In genomic region chr5:74199793-74200192, GRCm38 (mm10) we compare ENCODE assay signal across 21 mouse cellular contexts. TPM values are rescaled to one million over a fixed set of nuclear protein-coding genes. Genes with fewer than 3 reads are reported as not detected.
DNase-seq lines count a peak whose midpoint lies in the region; ATAC-seq lines count a peak whose summit lies in the region.
"Had no signal": no experiment of that assay in that cellular context is flagged by ENCODE, and none has a peak within 500 bp of the region (broad histone marks: within the 10 kb centered on the region; RNA-seq: fewer than 3 reads in every experiment).

No protein-coding gene starts in this region.

- H3K27me3 ChIP-seq in heart, embryonic 15.5 days = no peaks in the 10 kb centered on the region
- H3K27me3 ChIP-seq in limb, embryonic 12.5 days = no peaks in the 10 kb centered on the region
- H3K27me3 ChIP-seq: midbrain, embryonic 15.5 days had no signal

- peaks cover 23% of the 10 kb centered on the region for H3K36me3 ChIP-seq in heart, embryonic 15.5 days
- H3K36me3 ChIP-seq in limb, embryonic 12.5 days = peaks cover 45% of the 10 kb centered on the region
- H3K36me3 ChIP-seq: midbrain, embryonic 15.5 days had no signal

- peak overlapping the region; percentile 64 for H3K27ac ChIP-seq in heart, embryonic 15.5 days
- H3K27ac ChIP-seq in limb, embryonic 12.5 days = peak overlapping the region; percentile 93
- H3K27ac ChIP-seq: midbrain, embryonic 15.5 days had no signal

- DNase-seq in CD4-positive, CD25-positive, alpha-beta regulatory T cell, adult 2 months (ENCODE audit: low read depth, low spot score) = peak; percentile 25
- DNase-seq in heart, postnatal 14 days = no peak
- peak; percentile 6 for DNase-seq in CD4-positive helper T cell, adult 2 months (ENCODE audit: low read depth, low spot score)
- DNase-seq in c-Kit-positive CD71-positive TER-119-positive erythroid progenitor cells, embryonic 14.5 days (ENCODE audit: low spot score) = no peak
- no peak for DNase-seq in gastrocnemius, adult 8-10 months (ENCODE audit: low spot score in 2 of 2)
- DNase-seq: adrenal gland, adult 2 months; cerebellum, adult 11 months; cerebellum, postnatal 14 days; embryo, embryonic 11 days; forebrain, postnatal 0 days; gastrocnemius, postnatal 10 days; kidney, adult 2 months; kidney, postnatal 4 days; retina, postnatal 1 day had no signal

- intact Hi-C loops in heart, postnatal 14 days (cut with DNase I) = loop anchor here (5.0 kb wide), 4 partner anchors 52 to 347 kb away; no protein-coding TSS in a partner anchor

- H3K9me3 ChIP-seq in heart, embryonic 15.5 days (replicated peaks) = no peaks in the 10 kb centered on the region
- no peaks in the 10 kb centered on the region for H3K9me3 ChIP-seq in limb, embryonic 12.5 days
- H3K9me3 ChIP-seq: midbrain, embryonic 15.5 days had no signal

- peaks cover 55% of the 10 kb centered on the region for H3K4me1 ChIP-seq in heart, embryonic 15.5 days (replicated peaks)
- H3K4me1 ChIP-seq in limb, embryonic 12.5 days (replicated peaks) = peaks cover 76% of the 10 kb centered on the region

- no peak overlapping the region for H3K4me3 ChIP-seq in heart, embryonic 15.5 days
- no peak overlapping the region; the same call in 1 of the 2 replicates for H3K4me3 ChIP-seq in limb, embryonic 12.5 days (replicated peaks)
- H3K4me3 ChIP-seq: midbrain, embryonic 15.5 days had no signal

- no peak for ATAC-seq in CD4-positive, CD25-positive, alpha-beta regulatory T cell, adult 4 months
- ATAC-seq in heart, embryonic 15.5 days (replicated peaks; ENCODE audit: insufficient number of reproducible peaks, insufficient read depth, low FRiP score, low read depth) = no peak
- ATAC-seq in limb, embryonic 12.5 days (ENCODE audit: insufficient number of reproducible peaks, insufficient read depth, low FRiP score, low TSS enrichment, low read depth) = no peak
- ATAC-seq: forebrain, postnatal 0 days; hindbrain, embryonic 16.5 days; lung, postnatal 0 days; midbrain, embryonic 15.5 days had no signal

- peak overlapping the region; percentile 97; the same call in 1 of the 2 replicates for H3K4me2 ChIP-seq in heart, embryonic 15.5 days
- peak overlapping the region; percentile 70 for H3K4me2 ChIP-seq in limb, embryonic 12.5 days
- H3K4me2 ChIP-seq: liver, embryonic 11.5 days; midbrain, embryonic 15.5 days had no signal

- WGBS in heart, embryonic 15.5 days = 63% methylated on average over 13 of the region's 13 CpGs
- WGBS in limb, embryonic 12.5 days = 78% methylated on average over 13 of the region's 13 CpGs

- H3K9ac ChIP-seq in heart, embryonic 15.5 days = no peak overlapping the region
- H3K9ac ChIP-seq in limb, embryonic 12.5 days (replicated peaks) = no peak overlapping the region
- H3K9ac ChIP-seq: forebrain, postnatal 0 days; midbrain, embryonic 15.5 days had no signal

RNA-seq across cellular contexts. Expression of gene Rasl11b, which starts 4.7 kb away (rescaled TPM):
- 1 to 10 TPM; 3.4 to 5.0 TPM for polyA plus RNA-seq in CD4-positive, CD25-positive, alpha-beta regulatory T cell, adult 4 months (2017; shearing (Covaris generic))
- 90.2 and 101 TPM in 2 replicates for polyA plus RNA-seq in heart, embryonic 15.5 days (2015; fragmentation: Nextera tagmentation; extraction: Ambion mirVana)
- total RNA-seq in heart, postnatal 14 days (2021) = 10 to 100 TPM; 27.7 to 33.0 TPM
- 156 and 176 TPM in 2 replicates for polyA plus RNA-seq in limb, embryonic 12.5 days (2016; fragmentation: Nextera tagmentation; extraction: Ambion mirVana)
- total RNA-seq in gastrocnemius, adult 8-10 months (2022) = 10 to 100 TPM in 1 of 4 experiments, 1 to 10 TPM in 3; 1.4 to 10.6 (median 2.7) TPM

Comparison
In these comparisons a context has a peak if more than half of its experiments do, and no peak if none do; other contexts are left out.
1. DNase-seq: peak in CD4-positive, CD25-positive, alpha-beta regulatory T cell, adult 2 months (single experiment) and CD4-positive helper T cell, adult 2 months (single experiment); none in heart, postnatal 14 days (0 of 2), c-Kit-positive CD71-positive TER-119-positive erythroid progenitor cells, embryonic 14.5 days (single experiment) and gastrocnemius, adult 8-10 months (0 of 2).
2. RNA of gene Rasl11b, which starts 4.7 kb away (polyA plus RNA-seq): 156 to 176 TPM in limb, embryonic 12.5 days and 90.2 to 101 TPM in heart, embryonic 15.5 days; 3.4 to 5.0 TPM in CD4-positive, CD25-positive, alpha-beta regulatory T cell, adult 4 months; every median in the first group is over 10 times any median in the second.